6 mouse cellular contexts compared by ENCODE assay signal in genomic region chr4:7234537-7234936, GRCm38 (mm10).
DNase-seq lines count a peak whose midpoint lies in the region; ATAC-seq and TF ChIP-seq lines count a peak whose summit lies in the region.
"Not testable (repeated sequence)": the region's sequence is repeated elsewhere in the genome, so short reads cannot be mapped to it uniquely, and the experiment has no call there.

No protein-coding gene starts in this region.

- not testable (repeated sequence) for TF ChIP-seq RAD21 in MEL (IDR thresholded peaks at IDR 0.05; ENCODE audit: low read depth, low read length)

- not testable (repeated sequence) for H3K9ac ChIP-seq in MEL (ENCODE audit: control insufficient read depth, low read depth, low read length, poor library complexity, severe bottlenecking)

- not testable (repeated sequence) for H3K4me3 ChIP-seq in MEL (ENCODE audit: control insufficient read depth in 1 of 2, insufficient read depth in 1 of 2, low read depth in 2 of 2, low read length in 2 of 2)

- H3K27ac ChIP-seq in MEL (ENCODE audit: control insufficient read depth, low read depth, low read length) = not testable (repeated sequence)

- not testable (repeated sequence) for H3K79me2 ChIP-seq in MEL (ENCODE audit: control insufficient read depth, insufficient read depth, low read length, poor library complexity)

- ATAC-seq in CD4-positive, CD25-positive, alpha-beta regulatory T cell, adult 4 months = peak; percentile 62
- ATAC-seq in activated CD4-positive, CD25-positive, alpha-beta regulatory T cell, adult 4 months = peak; percentile 34
- peak; percentile 59 for ATAC-seq in inflammation-experienced regulatory T-cells, adult 6 months

- TF ChIP-seq POLR2A in MEL (IDR thresholded peaks at IDR 0.05; ENCODE audit: control insufficient read depth in 1 of 2, insufficient read depth in 1 of 2, low read depth in 1 of 2, low read length in 2 of 2, poor library complexity in 1 of 2) = not testable (repeated sequence)

- not testable (repeated sequence) for TF ChIP-seq EP300 in MEL (IDR thresholded peaks at IDR 0.05; ENCODE audit: low read depth in 1 of 2, low read length in 2 of 2)

- H3K36me3 ChIP-seq in MEL (ENCODE audit: control insufficient read depth in 1 of 2, insufficient read depth in 2 of 2, low read length in 2 of 2) = not testable (repeated sequence)

- not testable (repeated sequence) for TF ChIP-seq CTCF in MEL (IDR thresholded peaks at IDR 0.05 in 2 of 3, conservative IDR thresholded peaks at IDR 0.05 in 1 of 3; ENCODE audit: control insufficient read depth in 1 of 3, insufficient read depth in 1 of 3, low read depth in 2 of 3, low read length in 3 of 3, poor library complexity in 1 of 3, severe bottlenecking in 1 of 3)

- H3K9me3 ChIP-seq in MEL (replicated peaks; ENCODE audit: insufficient read depth, low read length) = not testable (repeated sequence)

- not testable (repeated sequence) for H3K4me1 ChIP-seq in MEL (ENCODE audit: control insufficient read depth in 1 of 2, insufficient read depth in 2 of 2, low read length in 2 of 2)

- peak; percentile 47 for DNase-seq in CD4-positive helper T cell, adult 2 months (ENCODE audit: low read depth, low spot score)
- not testable (repeated sequence) for DNase-seq in MEL (ENCODE audit: low read depth, low spot score)
- DNase-seq in naive thymus-derived CD4-positive, alpha-beta T cell, adult 2 months (ENCODE audit: low read depth) = peak; percentile 51

- H3K27me3 ChIP-seq in MEL (ENCODE audit: control insufficient read depth in 1 of 2, insufficient read depth in 2 of 2, low read length in 2 of 2) = not testable (repeated sequence)

TF ChIP-seq in MEL, 35 proteins besides CTCF, POLR2A, EP300 and RAD21:
- TF ChIP-seq ETS1 (IDR thresholded peaks at IDR 0.05; ENCODE audit: low read depth, low read length) = 0 out of 2 replicates have a peak, but pooled peaks have one; percentile 9
